Mouse (Mus musculus) forebrain, embryonic 11.5 days (tissue): Measurements from ENCODE around the gene Rsph3b. TPM values are rescaled to one million over a fixed set of nuclear protein-coding genes. Genes with fewer than 3 reads are reported as not detected.
"Not testable (repeated sequence)": the region's sequence is repeated elsewhere in the genome, so short reads cannot be mapped to it uniquely, and the experiment has no call there.

Experiments
- ATAC-seq: fragments of 200-750 bp; cut with Nextera tagmentation; replicated peaks from 2 replicates; pipeline ENCODE4 v1.8.0; 2017; ENCODE audit warnings: moderate TSS enrichment; ENCODE audit not compliant: low FRiP score
- DNase-seq: peaks from one replicate; pipeline ENCODE4 v3.0.0-alpha.2; 2017; ENCODE audit warnings: low spot score
- H3K27ac ChIP-seq: fragments of 300-500 bp; sonication (generic); 2 replicates; pipeline ENCODE4 v1.5.1; 2014; ENCODE audit warnings: low read depth, low read length
- H3K27me3 ChIP-seq: fragments of 300-500 bp; sonication (generic); 2 replicates; pipeline ENCODE4 v1.6.1; 2014; ENCODE audit warnings: mild to moderate bottlenecking, low read length, mixed read lengths; ENCODE audit not compliant: control insufficient read depth, insufficient read depth
- H3K36me3 ChIP-seq: fragments of 300-500 bp; sonication (generic); 2 replicates; pipeline ENCODE4 v1.6.1; 2014; ENCODE audit warnings: mild to moderate bottlenecking, low read length, moderate library complexity, mixed read lengths; ENCODE audit not compliant: control insufficient read depth, insufficient read depth
- H3K4me1 ChIP-seq: fragments of 300-500 bp; sonication (generic); replicated peaks from 2 replicates; pipeline ENCODE4 v1.6.1; 2014; ENCODE audit warnings: low read length, mixed read lengths; ENCODE audit not compliant: control insufficient read depth, insufficient read depth
- H3K4me2 ChIP-seq: fragments of 300-500 bp; sonication (generic); 2 replicates; pipeline ENCODE4 v1.6.1; 2014; ENCODE audit warnings: low read depth, mild to moderate bottlenecking, low read length, moderate library complexity, mixed read lengths; ENCODE audit not compliant: severe bottlenecking
- H3K4me3 ChIP-seq: fragments of 300-500 bp; sonication (generic); 2 replicates; pipeline ENCODE4 v1.5.1; 2014; ENCODE audit warnings: low read depth, low read length
- H3K9ac ChIP-seq: fragments of 300-500 bp; sonication (generic); 2 replicates; pipeline ENCODE4 v1.6.1; 2014; ENCODE audit warnings: low read length
- H3K9me3 ChIP-seq: fragments of 300-500 bp; sonication (generic); 2 replicates; pipeline ENCODE4 v1.6.1; 2016; ENCODE audit warnings: low read length, mixed read lengths; ENCODE audit not compliant: control insufficient read depth
- WGBS: fragments of 180-500 bp; shearing (Covaris S2); extraction: QIAGEN DNeasy Blood & Tissue Kit; methylation state at CpG from one replicate; pipeline ENCODE4 v1.1.7; 2014; 5-methylcytosine and 5-hydroxymethylcytosine counted together
- polyA plus RNA-seq: library from polyadenylated mRNA; unstranded; fragments of >200 nt; fragmentation: Nextera tagmentation; extraction: Ambion mirVana; gene quantifications from 2 replicates; pipeline ENCODE4 v1.2.1, GENCODE M21; 2014

Gene Rsph3b
- polyA plus RNA-seq, 1 experiment from 2014 or later, result 43.5 TPM

GRCm38 (mm10) chr17:6960776-6961175 lies 12.3 kb upstream of the Rsph3b start, which contains the start of gene Tagap1:
Tagap1 (minus strand) TSS chr17:6961156.
- H3K27me3 ChIP-seq, ATAC-seq, H3K36me3 ChIP-seq, H3K4me1 ChIP-seq, H3K9me3 ChIP-seq, H3K27ac ChIP-seq: not testable (repeated sequence)
- Histone ChIP-seq H3K4me3 (peak within 1 kb of the TSS; percentile 42), H3K4me2 (peak within 1 kb of the TSS; percentile 40), H3K9ac (peak within 1 kb of the TSS; percentile 61)
- WGBS, result under 1% methylated on average over 37 of the region's 51 CpGs
- peak; percentile 67 for DNase-seq

- H3K9ac ChIP-seq, result peak overlapping the region; percentile 61
- not testable (repeated sequence) for ATAC-seq, H3K9me3 ChIP-seq, H3K36me3 ChIP-seq, H3K4me1 ChIP-seq, H3K27me3 ChIP-seq, DNase-seq, H3K27ac ChIP-seq
- H3K4me3 ChIP-seq, result peak overlapping the region; percentile 42
- H3K4me2 ChIP-seq, result peak overlapping the region; percentile 40; the same call in 1 of the 2 replicates
- 1% methylated on average over 12 of the region's 12 CpGs for WGBS
These were observed 11.9 kb upstream of the Rsph3b start for GRCm38 (mm10) chr17:6960349-6960748.

- H3K27ac ChIP-seq, H3K4me1 ChIP-seq, H3K36me3 ChIP-seq, H3K9ac ChIP-seq, H3K27me3 ChIP-seq, ATAC-seq, H3K9me3 ChIP-seq, DNase-seq: not testable (repeated sequence)
- 79% methylated on average over 3 of the region's 6 CpGs for WGBS
- H3K4me2 ChIP-seq, result peak overlapping the region; percentile 40; the same call in 1 of the 2 replicates
- peak overlapping the region; percentile 42 for H3K4me3 ChIP-seq
These were observed 11.2 kb upstream of the Rsph3b start for GRCm38 (mm10) chr17:6959543-6960259.

- DNase-seq, ATAC-seq, H3K4me3 ChIP-seq, H3K27ac ChIP-seq, H3K9me3 ChIP-seq, H3K27me3 ChIP-seq, H3K4me2 ChIP-seq, H3K9ac ChIP-seq, H3K4me1 ChIP-seq, H3K36me3 ChIP-seq: not testable (repeated sequence)
- WGBS, result 96% methylated on average over 5 of the region's 8 CpGs
These were observed 10.4 kb upstream of the Rsph3b start for GRCm38 (mm10) chr17:6958881-6959280.

GRCm38 (mm10) chr17:6948769-6949228 lies 317 bp upstream of the Rsph3b start:
- Histone ChIP-seq H3K9ac (peak overlapping the region; percentile 55), H3K4me3 (peak overlapping the region; percentile 46), H3K4me2 (peak overlapping the region; percentile 50)
- not testable (repeated sequence) for H3K9me3 ChIP-seq, DNase-seq, H3K4me1 ChIP-seq, ATAC-seq, H3K27ac ChIP-seq, H3K36me3 ChIP-seq, H3K27me3 ChIP-seq
- 18% methylated on average over 9 of the region's 9 CpGs for WGBS

- peak overlapping the region; percentile 46 for H3K4me3 ChIP-seq
- 0 out of 2 replicates have a peak, but pooled peaks have one; percentile 16 for ATAC-seq
These were observed 872 bp downstream of the Rsph3b start for GRCm38 (mm10) chr17:6947637-6947983.

GRCm38 (mm10) chr17:6942560-6942959 lies 5.9 kb downstream of the Rsph3b start:
- not testable (repeated sequence) for H3K36me3 ChIP-seq, ATAC-seq, H3K9ac ChIP-seq, H3K4me2 ChIP-seq, H3K27ac ChIP-seq, H3K9me3 ChIP-seq, H3K4me1 ChIP-seq, H3K27me3 ChIP-seq, H3K4me3 ChIP-seq, DNase-seq
- WGBS, result no CpG with 5 or more reads among the region's 4 CpGs

More at GRCm38 (mm10) chr17:6947637-6947983, 872 bp downstream of the Rsph3b start:
- H3K36me3 ChIP-seq, H3K4me1 ChIP-seq, H3K27ac ChIP-seq, H3K9ac ChIP-seq, H3K27me3 ChIP-seq, H3K9me3 ChIP-seq, DNase-seq: not testable (repeated sequence)
- WGBS, result no CpG with 5 or more reads among the region's 8 CpGs
- H3K4me2 ChIP-seq, result peak overlapping the region; percentile 50

- not testable (repeated sequence) for ATAC-seq, H3K4me2 ChIP-seq, DNase-seq, H3K9me3 ChIP-seq, H3K9ac ChIP-seq, H3K4me3 ChIP-seq, H3K27ac ChIP-seq, H3K36me3 ChIP-seq, H3K4me1 ChIP-seq, H3K27me3 ChIP-seq
- WGBS, result 97% methylated on average over 5 of the region's 7 CpGs
These were observed 16.9 kb downstream of the Rsph3b start for GRCm38 (mm10) chr17:6931625-6932024.
